Mouse (Mus musculus): ENCODE results near the gene H2al1f. TPM values are rescaled to one million over a fixed set of nuclear protein-coding genes. Genes with fewer than 3 reads are reported as not detected.

H2al1f gene
- polyA plus RNA-seq, 1 experiment from 2014 or later, result not detected

Other genes with a start within 250 kb of the H2al1f start
- not detected in 2 replicates for gene H2al1a, start 15.9 kb upstream of the H2al1f start, polyA plus RNA-seq (2015; fragmentation: Nextera tagmentation; extraction: Ambion mirVana)
- not detected in 2 replicates for gene H2al1b, start 12.7 kb upstream of the H2al1f start, polyA plus RNA-seq (2015; fragmentation: Nextera tagmentation; extraction: Ambion mirVana)
- not detected in 2 replicates for gene H2al1c, start 9.5 kb upstream of the H2al1f start, polyA plus RNA-seq (2015; fragmentation: Nextera tagmentation; extraction: Ambion mirVana)
- gene H2al1d, start 6.3 kb upstream of the H2al1f start, polyA plus RNA-seq (2015; fragmentation: Nextera tagmentation; extraction: Ambion mirVana), result not detected in 2 replicates
- not detected in 2 replicates for gene H2al1e, start 3.2 kb upstream of the H2al1f start, polyA plus RNA-seq (2015; fragmentation: Nextera tagmentation; extraction: Ambion mirVana)
- gene H2al1g, start 3.1 kb downstream of the H2al1f start, polyA plus RNA-seq (2015; fragmentation: Nextera tagmentation; extraction: Ambion mirVana), result not detected in 2 replicates
- not detected in 2 replicates for gene H2al1h, start 6.3 kb downstream of the H2al1f start, polyA plus RNA-seq (2015; fragmentation: Nextera tagmentation; extraction: Ambion mirVana)
- gene H2al1i, start 9.5 kb downstream of the H2al1f start, polyA plus RNA-seq (2015; fragmentation: Nextera tagmentation; extraction: Ambion mirVana), result not detected in 2 replicates
- not detected in 2 replicates for gene H2al1j, start 12.7 kb downstream of the H2al1f start, polyA plus RNA-seq (2015; fragmentation: Nextera tagmentation; extraction: Ambion mirVana)

Measured in embryonic facial prominence, embryonic 15.5 days (tissue).